Mouse (Mus musculus): ENCODE measurements around the gene Plin1. TPM values are rescaled to one million over a fixed set of nuclear protein-coding genes. Genes with fewer than 3 reads are reported as not detected.

The Plin1 gene
- total RNA-seq, 2 experiments from 2014 or later, result 0.49 to 4.4 TPM

Other genes starting within 250 kb of the Plin1 start
- gene Rhcg, start 115.2 kb downstream of the Plin1 start, total RNA-seq (2021), result not detected
- gene Ticrr, start 72.7 kb downstream of the Plin1 start, total RNA-seq (2021), result under 1 TPM; 0.55 to 0.62 TPM
- gene Kif7, start 17.2 kb downstream of the Plin1 start, total RNA-seq (2021), result 1 to 10 TPM; 1.2 to 1.5 TPM
- 1 to 10 TPM; 4.9 to 5.4 TPM for gene Pex11a, start 10.2 kb upstream of the Plin1 start, total RNA-seq (2021)
- gene Wdr93, start 10.3 kb upstream of the Plin1 start, total RNA-seq (2021), result not detected
- not detected for gene Mesp1, start 60.9 kb upstream of the Plin1 start, total RNA-seq (2021)
- not detected for gene Mesp2, start 77.8 kb upstream of the Plin1 start, total RNA-seq (2021)
- gene Anpep, start 128.2 kb upstream of the Plin1 start, total RNA-seq (2021), result 10 to 100 TPM in 1 of 2 experiments, 1 to 10 TPM in 1; 9.8 to 14.8 TPM
- 10 to 100 TPM; 18.3 to 20.0 TPM for gene Ap3s2, start 187.7 kb upstream of the Plin1 start, total RNA-seq (2021)
- gene Arpin, start 202.5 kb upstream of the Plin1 start, total RNA-seq (2021), result 1 to 10 TPM; 4.9 to 6.1 TPM